Mouse (Mus musculus) myocyte (in vitro differentiated cells): Measurements from ENCODE around the gene Olfm3.

ENCODE experiments used
- POLR2A ChIP-seq: IDR thresholded peaks from one replicate; pipeline ENCODE4 v1.6.1; 2011; ENCODE audit warnings: low read depth, mild to moderate bottlenecking, control low read depth, moderate library complexity; ENCODE audit not compliant: insufficient read length
- POLR2AphosphoS2 ChIP-seq: IDR thresholded peaks from one replicate; pipeline ENCODE4 v1.6.1; 2011; ENCODE audit warnings: low read depth, control low read depth; ENCODE audit not compliant: insufficient read length

DNA sequence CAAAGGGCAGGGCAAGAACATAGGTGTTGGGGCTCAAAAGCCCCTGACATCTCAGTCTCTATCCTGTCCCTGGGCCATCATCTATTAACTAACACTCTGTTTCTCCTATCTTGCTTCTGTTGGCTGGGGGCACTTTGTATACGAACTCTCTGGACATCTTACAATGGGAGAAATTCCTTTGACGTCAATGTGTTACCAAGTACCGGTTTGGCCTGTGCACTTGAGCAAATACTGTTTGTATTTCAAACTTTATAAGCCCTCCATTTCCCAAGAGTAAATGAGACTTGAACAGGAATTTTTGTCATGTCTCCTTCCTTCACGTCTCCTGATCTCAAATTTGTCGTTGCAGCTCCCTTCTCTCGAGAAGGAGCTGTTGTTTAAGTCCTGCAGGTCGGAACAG is 270.7 kb downstream of the Olfm3 start:
- TF ChIP-seq POLR2AphosphoS2: no peak
- no peak for TF ChIP-seq POLR2A
